Mouse (Mus musculus) MEL (cell line): ENCODE measurements around the gene Sox5. TPM values are rescaled to one million over a fixed set of nuclear protein-coding genes. Genes with fewer than 3 reads are reported as not detected.

ENCODE experiments used
- DNase-seq: peaks from one replicate; pipeline ENCODE4 v3.0.0; 2011; ENCODE audit warnings: low read depth, low spot score
- H3K27ac ChIP-seq: 2 replicates; pipeline ENCODE4 v1.5.1; 2012; ENCODE audit warnings: low read depth, mild to moderate bottlenecking, control low read depth, low read length, moderate library complexity; ENCODE audit not compliant: control insufficient read depth
- H3K27me3 ChIP-seq, 2 experiments: fragments of 150-350 bp in 1 of 2; sonication (generic) in 1 of 2; 2 replicates each; pipeline ENCODE4 v1.6.1; 2012; ENCODE audit warnings: low read length in 2 of 2, mild to moderate bottlenecking in 2 of 2, improper control_type of control experiment in 1 of 2, moderate library complexity in 1 of 2; ENCODE audit not compliant: insufficient read depth in 2 of 2, control insufficient read depth in 1 of 2
- H3K36me3 ChIP-seq, 2 experiments: 2 replicates each; pipeline ENCODE4 v1.6.1; 2012 to 2014; ENCODE audit warnings: low read length in 2 of 2, improper control_type of control experiment in 1 of 2, inconsistent platforms in 1 of 2, mild to moderate bottlenecking in 1 of 2; ENCODE audit not compliant: insufficient read depth in 2 of 2, control insufficient read depth in 1 of 2
- H3K4me1 ChIP-seq, 2 experiments: fragments of 150-350 bp in 1 of 2; sonication (generic) in 1 of 2; 2 replicates each; pipeline ENCODE4 v1.6.1; 2012; ENCODE audit warnings: low read length in 2 of 2, improper control_type of control experiment in 1 of 2, mild to moderate bottlenecking in 1 of 2; ENCODE audit not compliant: insufficient read depth in 2 of 2, control insufficient read depth in 1 of 2
- H3K4me3 ChIP-seq, 2 experiments: fragments of 150-350 bp in 1 of 2; sonication (generic) in 1 of 2; 2 replicates each; pipeline ENCODE4 v1.5.1; 2012; ENCODE audit warnings: low read depth in 2 of 2, low read length in 2 of 2, mild to moderate bottlenecking in 2 of 2, moderate library complexity in 2 of 2, control low read depth in 1 of 2, improper control_type of control experiment in 1 of 2; ENCODE audit not compliant: control insufficient read depth in 1 of 2, insufficient read depth in 1 of 2
- H3K79me2 ChIP-seq: 2 replicates; pipeline ENCODE4 v1.6.1; 2012; ENCODE audit warnings: mild to moderate bottlenecking, low read length, moderate library complexity; ENCODE audit not compliant: control insufficient read depth, poor library complexity, insufficient read depth
- H3K9ac ChIP-seq: 2 replicates; pipeline ENCODE4 v1.6.1; 2012; ENCODE audit warnings: low read depth, mild to moderate bottlenecking, control low read depth, low read length, moderate library complexity; ENCODE audit not compliant: control insufficient read depth, poor library complexity, severe bottlenecking
- H3K9me3 ChIP-seq: fragments of 150-350 bp; sonication (generic); replicated peaks from 2 replicates; pipeline ENCODE4 v1.6.1; 2012; ENCODE audit warnings: mild to moderate bottlenecking, low read length, improper control_type of control experiment, moderate library complexity; ENCODE audit not compliant: insufficient read depth
- BHLHE40 ChIP-seq: IDR thresholded peaks from 2 replicates; pipeline ENCODE4 v1.6.1; 2012; ENCODE audit warnings: low read depth, mild to moderate bottlenecking, inconsistent platforms, low read length, improper control_type of control experiment, borderline replicate concordance
- CHD1 ChIP-seq: IDR thresholded peaks from 2 replicates; pipeline ENCODE4 v1.6.1; 2012; ENCODE audit warnings: low read depth, mild to moderate bottlenecking, inconsistent platforms, low read length, improper control_type of control experiment
- CHD2 ChIP-seq: IDR thresholded peaks from 2 replicates; pipeline ENCODE4 v1.6.1; 2011; ENCODE audit warnings: low read length, improper control_type of control experiment
- ELF1 ChIP-seq: IDR thresholded peaks from 2 replicates; pipeline ENCODE4 v1.6.1; 2014; ENCODE audit warnings: low read depth, mild to moderate bottlenecking, inconsistent platforms, low read length, improper control_type of control experiment, moderate library complexity
- EP300 ChIP-seq, 2 experiments: IDR thresholded peaks; 2 replicates each; pipeline ENCODE4 v1.6.1; 2011; ENCODE audit warnings: improper control_type of control experiment in 2 of 2, low read length in 2 of 2, low read depth in 1 of 2, mild to moderate bottlenecking in 1 of 2
- ETS1 ChIP-seq: IDR thresholded peaks from 2 replicates; pipeline ENCODE4 v1.6.1; 2012; ENCODE audit warnings: low read depth, mild to moderate bottlenecking, inconsistent platforms, low read length, improper control_type of control experiment, moderate library complexity
- GABPA ChIP-seq: IDR thresholded peaks from 2 replicates; pipeline ENCODE4 v1.6.1; 2012; ENCODE audit warnings: low read depth, mild to moderate bottlenecking, inconsistent platforms, low read length, improper control_type of control experiment, moderate library complexity
- GATA1 ChIP-seq: IDR thresholded peaks from 2 replicates; pipeline ENCODE4 v1.6.1; 2011; ENCODE audit warnings: low read depth, low read length, improper control_type of control experiment
- JUND ChIP-seq: IDR thresholded peaks from 2 replicates; pipeline ENCODE4 v1.6.1; 2011; ENCODE audit warnings: low read depth, mild to moderate bottlenecking, improper control_type of control experiment, low read length
- MAFK ChIP-seq: IDR thresholded peaks from 2 replicates; pipeline ENCODE4 v1.6.1; 2011; ENCODE audit warnings: low read depth, mild to moderate bottlenecking, low read length, improper control_type of control experiment, borderline replicate concordance
- MAX ChIP-seq: IDR thresholded peaks from 2 replicates; pipeline ENCODE4 v1.6.1; 2011; ENCODE audit warnings: low read length, improper control_type of control experiment
- MAZ ChIP-seq: IDR thresholded peaks from 2 replicates; pipeline ENCODE4 v1.6.1; 2012; ENCODE audit warnings: low read depth, mild to moderate bottlenecking, inconsistent platforms, low read length, improper control_type of control experiment
- MEF2A ChIP-seq: IDR thresholded peaks from 2 replicates; pipeline ENCODE4 v1.6.1; 2014; ENCODE audit warnings: low read depth, mild to moderate bottlenecking, inconsistent platforms, low read length, improper control_type of control experiment; ENCODE audit not compliant: poor library complexity, insufficient replicate concordance, severe bottlenecking; ENCODE audit errors: extremely low read depth
- MXI1 ChIP-seq: IDR thresholded peaks from 2 replicates; pipeline ENCODE4 v1.6.1; 2011; ENCODE audit warnings: mild to moderate bottlenecking, low read depth, low read length, improper control_type of control experiment
- MYB ChIP-seq: IDR thresholded peaks from 2 replicates; pipeline ENCODE4 v1.6.1; 2011; ENCODE audit warnings: mild to moderate bottlenecking, low read depth, low read length, improper control_type of control experiment
- MYC ChIP-seq: IDR thresholded peaks from 2 replicates; pipeline ENCODE4 v1.6.1; 2011; ENCODE audit warnings: low read depth, mild to moderate bottlenecking, low read length, improper control_type of control experiment, moderate library complexity
- NELFE ChIP-seq: IDR thresholded peaks from 2 replicates; pipeline ENCODE4 v1.6.1; 2011; ENCODE audit warnings: low read depth, low read length, improper control_type of control experiment
- NRF1 ChIP-seq: IDR thresholded peaks from 2 replicates; pipeline ENCODE4 v1.6.1; 2014; ENCODE audit warnings: low read depth, mild to moderate bottlenecking, inconsistent platforms, low read length, improper control_type of control experiment, moderate library complexity; ENCODE audit not compliant: poor library complexity, insufficient read depth, severe bottlenecking
- POLR2A ChIP-seq, 2 experiments: IDR thresholded peaks; 2 replicates each; pipeline ENCODE4 v1.6.1; 2011 to 2012; ENCODE audit warnings: low read length in 2 of 2, mild to moderate bottlenecking in 2 of 2, control low read depth in 1 of 2, improper control_type of control experiment in 1 of 2, low read depth in 1 of 2, moderate library complexity in 1 of 2; ENCODE audit not compliant: control insufficient read depth in 1 of 2, insufficient read depth in 1 of 2, poor library complexity in 1 of 2
- POLR2AphosphoS2 ChIP-seq: IDR thresholded peaks from 2 replicates; pipeline ENCODE4 v1.6.1; 2011; ENCODE audit warnings: low read length, improper control_type of control experiment
- RAD21 ChIP-seq: IDR thresholded peaks from 2 replicates; pipeline ENCODE4 v1.6.1; 2011; ENCODE audit warnings: mild to moderate bottlenecking, low read depth, low read length, improper control_type of control experiment
- RCOR1 ChIP-seq: IDR thresholded peaks from 2 replicates; pipeline ENCODE4 v1.6.1; 2012; ENCODE audit warnings: low read depth, mild to moderate bottlenecking, inconsistent platforms, low read length, improper control_type of control experiment
- SIN3A ChIP-seq: IDR thresholded peaks from 2 replicates; pipeline ENCODE4 v1.6.1; 2012; ENCODE audit warnings: low read length, improper control_type of control experiment, inconsistent platforms
- TAL1 ChIP-seq: IDR thresholded peaks from 2 replicates; pipeline ENCODE4 v1.6.1; 2012; ENCODE audit warnings: mild to moderate bottlenecking, inconsistent platforms, low read length, moderate library complexity, mixed read lengths
- TBP ChIP-seq: IDR thresholded peaks from 2 replicates; pipeline ENCODE4 v1.8.0; 2011; ENCODE audit warnings: low read depth, low read length, improper control_type of control experiment
- TCF12 ChIP-seq: IDR thresholded peaks from 2 replicates; pipeline ENCODE4 v1.6.1; 2014; ENCODE audit warnings: low read depth, mild to moderate bottlenecking, inconsistent platforms, low read length, improper control_type of control experiment, moderate library complexity
- USF2 ChIP-seq, 2 experiments: IDR thresholded peaks; 2 replicates each; pipeline ENCODE4 v1.6.1; 2011 to 2012; ENCODE audit warnings: improper control_type of control experiment in 2 of 2, low read length in 2 of 2, borderline replicate concordance in 1 of 2, inconsistent platforms in 1 of 2, low read depth in 1 of 2, mild to moderate bottlenecking in 1 of 2; ENCODE audit not compliant: insufficient read depth in 1 of 2
- ZMIZ1 ChIP-seq: IDR thresholded peaks from 2 replicates; pipeline ENCODE4 v1.6.1; 2012; ENCODE audit warnings: low read depth, mild to moderate bottlenecking, inconsistent platforms, low read length, improper control_type of control experiment, moderate library complexity
- polyA plus RNA-seq, 2 experiments: library from polyadenylated mRNA; stranded (reverse) in 1 of 2; unstranded in 1 of 2; fragments of >175 nt in 1 of 2; fragments of >200 nt in 1 of 2; gene quantifications; 2 replicates each; pipeline versions ENCODE4 v1.2.1 to v1.2.4; 2012; ENCODE audit warnings: low replicate concordance in 2 of 2, low read depth in 1 of 2; ENCODE audit not compliant: insufficient read length in 2 of 2, insufficient read depth in 1 of 2, missing spikeins in 1 of 2
- total RNA-seq: library from RNA; depleted of rRNA; stranded (reverse); fragments of 300-350 nt; gene quantifications from 2 replicates; pipeline ENCODE4 v1.2.3, GENCODE M21; 2012

Gene Sox5
- total and polyA plus RNA-seq, 3 experiments = 0.19 to 3.0 TPM; not detected in 1

DNA sequence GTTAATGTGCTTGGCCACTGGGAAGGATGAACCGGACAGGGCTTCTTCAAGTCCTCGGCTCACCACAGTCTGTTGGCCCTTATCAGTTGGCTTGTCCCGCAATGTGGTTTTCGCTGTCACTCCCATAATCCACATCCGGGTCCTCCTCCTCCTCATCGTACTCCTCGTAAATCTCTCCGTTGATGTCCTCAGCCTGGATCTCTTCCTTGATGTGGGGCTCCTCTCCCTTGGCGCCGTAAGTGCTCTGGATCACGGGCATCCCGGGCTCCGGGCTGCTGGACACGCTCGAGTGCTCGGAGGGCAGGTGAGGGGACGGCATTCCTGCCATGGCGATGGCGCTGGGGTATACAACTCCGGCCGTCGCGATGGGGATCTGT lies 948.6 kb downstream of the Sox5 start:
- H3K9me3 ChIP-seq = no peaks in the 10 kb centered on the region
- peak overlapping the region; percentile 70 to 91 for H3K4me3 ChIP-seq
- H3K36me3 ChIP-seq = peaks cover 0 to 39% of the 10 kb centered on the region in 2 experiments; a peak in 2 of 4 replicates
- H3K27ac ChIP-seq = peak overlapping the region; percentile 100
- DNase-seq = peak; percentile 94
- peaks cover 40% of the 10 kb centered on the region for H3K79me2 ChIP-seq
- peak overlapping the region; percentile 87 for H3K9ac ChIP-seq
- H3K4me1 ChIP-seq = peaks cover 16 to 37% of the 10 kb centered on the region in 2 experiments
- peak; percentile 62 for TF ChIP-seq MAX
- TF ChIP-seq TCF12 = peak; percentile 82
- peak; percentile 65 for TF ChIP-seq MXI1
- TF ChIP-seq POLR2AphosphoS2 = 0 out of 2 replicates have a peak, but pooled peaks have one; percentile 33
- peak; percentile 74 for TF ChIP-seq ETS1
- TF ChIP-seq NELFE = peak; percentile 70
- peak; percentile 78; the same call in 1 of the 2 replicates for TF ChIP-seq MAFK
- no peak; the same call in none of the 2 replicates for TF ChIP-seq RAD21
- no peak; the same call in 1 of the 2 replicates for TF ChIP-seq CHD2
- TF ChIP-seq GABPA = no peak
- TF ChIP-seq TBP = peak; percentile 95
- no peak for TF ChIP-seq CHD1
- TF ChIP-seq SIN3A = peak; percentile 87
- peak; percentile 88 for TF ChIP-seq RCOR1
- TF ChIP-seq USF2 (IDR thresholded peaks at IDR 0.05; ENCODE audit: borderline replicate concordance in 1 of 2, insufficient read depth in 1 of 2, low read depth in 1 of 2, low read length in 2 of 2) = no peak
- peak in 1 of 2 experiments; percentile 63; a peak in 1 of 4 replicates for TF ChIP-seq POLR2A (IDR thresholded peaks at IDR 0.05; ENCODE audit: control insufficient read depth in 1 of 2, insufficient read depth in 1 of 2, low read depth in 1 of 2, low read length in 2 of 2, poor library complexity in 1 of 2)
- TF ChIP-seq BHLHE40 = peak; percentile 65
- TF ChIP-seq MYC = peak; percentile 62; the same call in 1 of the 2 replicates
- TF ChIP-seq EP300 (IDR thresholded peaks at IDR 0.05; ENCODE audit: low read depth in 1 of 2, low read length in 2 of 2) = peak; percentile 92 to 95
- no peak; the same call in 1 of the 2 replicates for TF ChIP-seq MEF2A
- TF ChIP-seq GATA1 = peak; percentile 96
- peak; percentile 73; the same call in 1 of the 2 replicates for TF ChIP-seq MAZ
- peak; percentile 67; the same call in 1 of the 2 replicates for TF ChIP-seq ZMIZ1
- TF ChIP-seq TAL1 = peak; percentile 47
- peak; percentile 59; the same call in 1 of the 2 replicates for TF ChIP-seq ELF1
- TF ChIP-seq NRF1 = no peak
- TF ChIP-seq JUND = no peak
- peak; percentile 90 for TF ChIP-seq MYB
- TF ChIP-seq, all 39 proteins: peak for 20
- H3K27me3 ChIP-seq = no peaks in the 10 kb centered on the region
